Mouse (Mus musculus) lung, adult 2 months (tissue): ENCODE results near the gene Plg. TPM values are rescaled to one million over a fixed set of nuclear protein-coding genes. Genes with fewer than 3 reads are reported as not detected.

Experiments used
- DNase-seq: peaks from one replicate; pipeline ENCODE4 v3.0.0; 2022
- H3K4me1 ChIP-seq: fragments of 200-500 bp; 2 replicates; pipeline ENCODE4 v1.6.1; 2011; ENCODE audit warnings: low read length; ENCODE audit not compliant: control insufficient read depth, insufficient read depth
- H3K4me3 ChIP-seq: fragments of 200-500 bp; replicated peaks from 2 replicates; pipeline ENCODE3; 2011; ENCODE audit warnings: low read depth, mild to moderate bottlenecking, control low read depth, low read length; ENCODE audit errors: extremely low read depth
- CTCF ChIP-seq: fragments of 200-500 bp; IDR thresholded peaks from 2 replicates; pipeline ENCODE4 v1.5.1; 2011; ENCODE audit warnings: mild to moderate bottlenecking, low read length, control low read depth; ENCODE audit not compliant: insufficient read depth
- POLR2A ChIP-seq: fragments of 200-500 bp; IDR thresholded peaks from 2 replicates; pipeline ENCODE4 v1.6.1; 2011; ENCODE audit warnings: low read depth, mild to moderate bottlenecking, control low read depth, low read length, borderline replicate concordance; ENCODE audit errors: extremely low read depth
- WGBS: fragments of 180-500 bp; shearing (Covaris S2); methylation state at CpG from one replicate; pipeline ENCODE4 v1.1.7; 2018; 5-methylcytosine and 5-hydroxymethylcytosine counted together
- polyA plus RNA-seq: library from polyadenylated mRNA; depleted of rRNA; stranded (reverse); fragments of >200 nt; gene quantifications from 2 replicates; pipeline ENCODE4 v1.2.3, GENCODE M21; 2012; rRNA removed

The Plg gene
- polyA plus RNA-seq = 0.27 and 0.59 TPM in 2 replicates

DNA sequence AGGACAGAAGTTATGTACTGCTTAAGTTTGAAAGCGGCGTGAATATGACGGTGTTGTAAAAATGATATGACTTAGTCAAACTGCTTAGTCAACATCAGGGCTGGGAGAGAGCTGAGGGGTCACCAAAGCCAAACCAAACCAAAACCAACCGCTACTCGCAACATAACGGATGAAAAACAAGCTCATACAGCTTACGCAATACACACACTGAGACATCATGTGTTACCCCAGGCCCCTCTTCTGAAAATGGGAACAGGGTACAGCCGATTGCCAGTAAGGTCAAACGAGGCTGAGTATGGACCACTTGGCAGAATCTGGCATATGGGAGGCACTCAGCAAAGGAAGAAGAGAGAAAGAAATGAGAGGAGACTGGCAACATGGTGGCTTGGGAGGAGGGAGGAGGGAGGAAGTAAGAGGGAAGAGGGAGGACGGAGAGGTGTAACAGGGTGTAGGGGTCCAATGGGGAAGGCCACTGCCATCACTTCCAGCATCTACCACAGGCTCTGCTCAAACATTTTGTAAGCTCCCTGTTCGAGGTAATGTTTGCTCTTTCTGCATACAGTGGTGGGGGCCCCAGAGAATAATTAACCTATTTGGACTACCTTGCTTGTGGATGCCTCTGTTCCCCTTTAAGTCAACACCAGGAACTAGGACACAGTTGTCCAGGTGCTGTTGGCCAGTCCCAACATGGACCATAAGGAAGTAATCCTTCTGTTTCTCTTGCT lies at the start of gene Plg:
Gene Plg (plus strand): TSS at position 628 of the 725 bp plus-strand sequence.
- no peak for DNase-seq
- H3K4me1 ChIP-seq = no peaks in the 10 kb centered on the region

DNA sequence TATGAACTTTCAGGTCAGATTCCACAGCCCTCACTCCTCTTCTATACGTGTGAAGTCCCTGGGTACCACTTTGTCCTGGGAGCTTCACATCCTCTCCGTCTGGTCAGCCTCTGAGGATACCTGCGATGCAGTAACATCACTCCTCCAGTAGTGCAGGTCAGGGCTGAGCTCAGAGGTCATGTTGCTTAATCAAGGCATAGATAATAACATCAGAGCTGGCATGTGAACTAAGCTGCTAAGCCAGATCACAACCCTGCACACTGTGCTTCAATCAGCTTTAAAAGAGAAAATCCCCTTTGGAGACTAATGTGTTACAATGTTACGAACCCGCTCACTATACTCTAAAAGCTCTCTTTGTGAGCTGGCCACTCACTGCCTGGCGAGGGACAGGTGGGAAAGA lies 43.3 kb upstream of the Plg start:
- Histone ChIP-seq H3K4me3 (no peak overlapping the region), H3K4me1 (no peaks in the 10 kb centered on the region)
- WGBS = 59% methylated on average over 6 of the region's 6 CpGs
- DNase-seq = no peak
- TF ChIP-seq CTCF (no peak), POLR2A (no peak)

More for the DNA sequence above, at the start of gene Plg:
- H3K4me3 ChIP-seq = no peak within 1 kb of the TSS
- WGBS = 84% methylated on average over 11 of the region's 11 CpGs
- TF ChIP-seq CTCF = no peak
- TF ChIP-seq POLR2A = no peak

DNA sequence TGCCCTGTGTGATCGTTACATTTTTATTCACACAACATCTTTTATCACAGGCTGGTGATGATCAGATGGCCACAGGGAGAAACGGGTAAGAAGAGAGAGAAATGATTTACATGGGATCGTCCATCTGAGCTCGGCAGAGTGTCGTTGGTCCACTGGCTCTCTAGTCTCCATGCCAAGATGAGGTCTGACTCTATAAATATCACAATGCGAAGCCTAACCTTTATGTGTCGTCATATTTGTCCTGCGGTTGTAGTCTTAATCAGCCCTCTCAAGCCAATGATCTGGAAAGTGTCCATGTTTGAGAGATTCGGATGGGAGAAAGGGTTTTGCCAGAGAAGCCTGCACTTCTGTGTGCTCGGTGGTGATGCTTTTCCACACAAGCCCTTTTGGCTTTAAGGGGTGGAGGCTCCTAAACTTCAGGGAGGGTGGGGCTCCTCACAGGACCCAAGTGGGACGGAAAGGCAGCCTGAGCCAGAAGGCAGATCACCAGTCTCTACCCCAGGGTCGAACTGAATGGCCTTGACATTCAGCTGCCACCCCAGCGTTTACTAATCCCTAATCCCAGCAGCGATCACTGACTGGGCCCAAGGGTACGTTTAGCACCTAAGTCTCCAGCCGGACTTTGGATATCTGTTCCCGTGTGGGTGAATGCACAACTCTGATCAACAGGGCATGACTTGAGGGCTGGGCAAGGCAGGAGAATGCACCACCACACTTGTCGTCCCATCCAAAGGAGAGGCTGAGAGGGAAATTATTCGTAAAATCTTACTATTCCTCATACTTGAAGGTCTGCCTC lies 42.1 kb upstream of the Plg start:
- no peak for DNase-seq
- 71% methylated on average over 19 of the region's 19 CpGs for WGBS
- no peaks in the 10 kb centered on the region for H3K4me1 ChIP-seq
- no peak overlapping the region for H3K4me3 ChIP-seq
- TF ChIP-seq CTCF = no peak
- no peak for TF ChIP-seq POLR2A

- WGBS = 71% methylated on average over 4 of the region's 4 CpGs
- TF ChIP-seq POLR2A (no peak), CTCF (no peak)
- no peak for DNase-seq
- Histone ChIP-seq H3K4me1 (no peaks in the 10 kb centered on the region), H3K4me3 (no peak overlapping the region)
These were observed 41.3 kb upstream of the Plg start for GRCm38 (mm10) chr17:12337156-12337555.

- TF ChIP-seq CTCF (no peak), POLR2A (no peak)
- H3K4me1 ChIP-seq = no peaks in the 10 kb centered on the region
- H3K4me3 ChIP-seq = no peak overlapping the region
- WGBS = 71% methylated on average over 9 of the region's 9 CpGs
- no peak for DNase-seq
These were observed 34.6 kb upstream of the Plg start for GRCm38 (mm10) chr17:12343702-12344376.

DNA sequence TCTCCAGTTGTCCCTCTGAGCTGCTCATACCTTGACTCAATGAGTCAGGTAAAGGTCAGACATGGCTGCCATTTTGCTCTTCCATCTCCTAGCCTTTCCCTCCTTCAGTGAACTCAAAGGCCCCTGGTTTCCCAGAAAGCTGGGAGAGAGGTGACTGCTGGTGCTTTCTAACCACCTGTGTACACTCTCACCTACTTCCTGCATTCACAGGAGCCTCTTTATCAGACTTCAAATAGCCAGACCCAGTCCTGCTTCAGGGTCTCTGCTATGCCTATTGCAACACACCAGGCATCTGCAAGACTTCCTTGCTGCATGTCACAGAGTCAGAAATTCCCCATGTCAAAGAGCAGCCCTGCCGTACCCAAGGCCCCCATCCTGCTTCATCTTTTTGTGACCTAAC lies 30.9 kb upstream of the Plg start:
- Histone ChIP-seq H3K4me3 (no peak overlapping the region), H3K4me1 (no peaks in the 10 kb centered on the region)
- TF ChIP-seq CTCF (no peak), POLR2A (no peak)
- 62% methylated on average over 1 of the region's 1 CpGs for WGBS
- DNase-seq = no peak

- 81% methylated on average over 6 of the region's 6 CpGs for WGBS
- TF ChIP-seq CTCF (no peak), POLR2A (no peak)
- Histone ChIP-seq H3K4me3 (no peak overlapping the region), H3K4me1 (no peaks in the 10 kb centered on the region)
- DNase-seq = no peak
These were observed 26.8 kb upstream of the Plg start for GRCm38 (mm10) chr17:12351564-12351963.

GRCm38 (mm10) chr17:12352781-12353180 lies 25.6 kb upstream of the Plg start:
- DNase-seq = no peak
- no peak overlapping the region for H3K4me3 ChIP-seq
- WGBS = 32% methylated on average over 1 of the region's 1 CpGs
- TF ChIP-seq CTCF (no peak), POLR2A (no peak)
- no peaks in the 10 kb centered on the region for H3K4me1 ChIP-seq

DNA sequence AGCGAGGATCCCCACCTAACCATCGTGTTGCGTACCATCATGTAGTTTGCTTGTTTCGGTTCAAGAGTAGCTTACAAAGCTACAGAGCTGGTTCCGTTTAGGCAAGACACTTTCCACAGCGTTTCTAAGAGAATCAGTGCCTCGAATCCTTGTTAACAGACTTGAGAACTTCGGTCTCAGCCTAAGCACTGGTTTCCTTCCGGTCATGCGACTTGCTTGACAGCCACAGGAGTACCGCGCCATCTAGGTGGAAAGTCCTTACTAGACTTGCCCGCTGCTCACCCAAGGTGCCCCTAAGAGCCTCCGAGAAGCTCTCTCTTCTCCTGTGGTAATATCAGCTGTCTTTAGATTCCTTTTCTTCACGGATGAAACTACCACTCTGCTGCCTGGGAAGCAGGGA lies 18.5 kb upstream of the Plg start:
- 0 out of 2 replicates have a peak, but pooled peaks cover 2% of the 10 kb centered on the region for H3K4me1 ChIP-seq
- WGBS = 81% methylated on average over 15 of the region's 15 CpGs
- no peak for DNase-seq
- TF ChIP-seq POLR2A = no peak
- no peak for TF ChIP-seq CTCF
- no peak overlapping the region for H3K4me3 ChIP-seq

GRCm38 (mm10) chr17:12363601-12364425 lies 14.6 kb upstream of the Plg start:
- DNase-seq = no peak
- Histone ChIP-seq H3K4me3 (no peak overlapping the region), H3K4me1 (0 out of 2 replicates have a peak, but pooled peaks cover 2% of the 10 kb centered on the region)
- no peak for TF ChIP-seq POLR2A
- TF ChIP-seq CTCF = no peak
- 63% methylated on average over 11 of the region's 11 CpGs for WGBS
